Mouse (Mus musculus) fibroblast of lung, adult 2 months (primary cell): ENCODE results near the gene Egln1.

Source experiments
- DNase-seq: peaks from one replicate; pipeline ENCODE4 v3.0.0-alpha.2; 2011; ENCODE audit warnings: low read depth

Gene Egln1

DNA sequence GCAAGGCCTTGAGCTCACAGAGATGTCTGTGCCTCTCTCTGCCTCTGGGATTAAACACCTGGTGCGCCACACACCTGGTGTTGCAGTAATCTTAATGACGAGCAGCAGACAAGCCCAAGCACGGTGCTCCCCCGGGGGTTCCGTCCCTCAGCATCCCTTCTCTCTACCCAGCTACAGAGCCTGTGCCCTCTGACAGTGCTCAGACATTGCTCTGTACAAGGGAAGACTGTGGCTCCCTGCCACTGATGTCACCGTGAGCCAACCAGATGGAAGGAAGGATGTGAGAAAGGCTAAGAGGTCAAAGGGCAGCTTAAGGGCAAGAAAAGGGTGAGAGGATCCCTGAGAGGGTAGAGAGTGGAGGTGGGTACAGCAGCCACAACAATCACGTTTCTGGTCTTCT is 4.7 kb downstream of the Egln1 start:
- no peak for DNase-seq

DNA sequence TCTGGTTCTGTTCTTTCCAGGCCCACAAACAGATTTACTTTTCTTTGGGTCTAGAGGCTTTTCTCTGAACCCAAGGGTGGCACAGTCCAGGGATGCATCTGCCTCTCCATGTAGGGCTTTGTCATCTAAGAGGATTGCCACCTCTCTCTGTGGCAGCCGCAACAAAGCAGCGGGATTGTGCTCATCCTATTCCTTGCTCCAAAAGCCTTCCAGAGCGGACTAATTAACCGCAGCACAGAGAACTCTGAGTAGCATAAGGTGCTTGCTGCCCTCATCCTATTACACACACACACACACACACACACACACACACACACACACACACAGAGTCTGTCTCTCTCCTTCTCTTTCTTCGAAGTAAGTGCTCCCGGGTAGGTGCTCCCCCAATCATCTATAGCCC is 5.3 kb downstream of the Egln1 start:
- no peak for DNase-seq

DNA sequence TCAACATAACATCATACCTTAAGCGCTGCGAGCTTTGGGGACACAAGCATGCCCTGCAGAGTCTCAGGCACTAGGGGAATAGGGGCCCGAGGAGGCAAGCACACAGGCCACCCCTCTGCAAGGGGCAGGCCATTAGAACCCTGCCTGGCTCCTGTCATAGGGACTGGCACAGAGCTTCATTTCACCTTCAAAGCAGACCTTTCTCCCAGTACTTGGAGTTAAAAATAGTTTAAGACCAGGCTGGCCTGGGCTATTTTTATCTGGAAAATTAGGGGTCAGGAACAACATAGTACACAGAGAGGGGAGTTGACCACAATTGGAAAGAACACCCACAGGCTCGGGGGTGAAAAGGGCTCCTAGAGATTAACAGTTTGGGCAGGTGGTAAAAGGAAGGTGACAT is 11.8 kb downstream of the Egln1 start:
- no peak for DNase-seq

DNA sequence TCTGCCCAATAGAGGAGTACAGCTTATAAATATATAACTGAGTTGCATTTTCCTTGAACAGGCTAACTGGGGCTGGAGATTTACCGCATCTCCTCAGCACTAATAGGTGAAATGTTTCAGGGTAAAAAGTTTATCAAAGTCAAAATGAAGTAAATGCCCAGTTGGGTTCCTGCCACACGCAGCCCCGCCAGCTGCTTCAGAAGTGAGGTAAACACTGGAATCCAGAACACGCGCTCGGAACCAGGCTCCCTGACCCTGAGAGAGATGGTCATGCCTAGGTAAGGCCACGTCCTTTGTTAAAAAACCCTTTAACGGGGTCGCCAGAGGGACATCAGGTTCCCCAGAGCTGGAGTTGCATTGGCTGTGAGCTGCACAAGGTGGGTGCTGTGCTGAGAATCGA is 12.4 kb downstream of the Egln1 start:
- no peak for DNase-seq

DNA sequence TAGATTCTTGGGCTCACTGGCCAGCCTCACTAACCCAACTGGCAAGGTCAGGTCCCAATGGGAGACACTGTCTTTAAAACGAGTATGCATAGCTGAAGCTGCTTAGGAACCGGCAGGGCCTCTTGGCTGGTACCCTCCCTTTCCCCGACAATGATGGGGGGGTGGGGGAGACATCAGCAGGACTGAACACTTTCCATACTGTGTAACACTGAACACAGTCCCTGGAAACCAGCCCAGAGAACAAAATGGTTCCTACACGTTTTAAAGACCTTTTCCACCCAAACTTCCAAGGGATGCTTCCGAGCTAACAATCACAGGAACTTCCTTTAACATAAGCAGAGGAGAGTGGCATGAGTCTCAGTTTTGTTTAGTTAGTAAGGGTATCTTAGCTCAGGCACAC is 14.0 kb downstream of the Egln1 start:
- DNase-seq, result no peak

DNA sequence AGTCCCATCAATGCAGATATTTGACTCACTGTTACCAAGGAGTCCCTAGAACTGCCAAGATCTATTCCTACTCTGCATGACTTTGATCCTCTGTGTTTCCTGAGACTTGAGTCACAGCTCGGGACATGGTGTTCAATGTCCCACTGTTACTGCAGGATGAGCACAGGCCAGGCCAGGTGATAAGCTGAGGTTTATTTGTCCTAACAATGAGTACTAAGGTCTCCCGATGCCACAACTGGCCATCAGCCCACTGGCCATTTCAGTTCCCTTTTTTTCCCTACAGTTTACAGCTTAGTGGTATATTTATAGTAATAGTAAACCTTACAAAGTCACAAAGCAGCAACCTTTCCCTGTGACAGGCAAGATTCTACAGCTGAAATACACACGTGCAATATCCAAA is 16.7 kb downstream of the Egln1 start:
- DNase-seq, result no peak

DNA sequence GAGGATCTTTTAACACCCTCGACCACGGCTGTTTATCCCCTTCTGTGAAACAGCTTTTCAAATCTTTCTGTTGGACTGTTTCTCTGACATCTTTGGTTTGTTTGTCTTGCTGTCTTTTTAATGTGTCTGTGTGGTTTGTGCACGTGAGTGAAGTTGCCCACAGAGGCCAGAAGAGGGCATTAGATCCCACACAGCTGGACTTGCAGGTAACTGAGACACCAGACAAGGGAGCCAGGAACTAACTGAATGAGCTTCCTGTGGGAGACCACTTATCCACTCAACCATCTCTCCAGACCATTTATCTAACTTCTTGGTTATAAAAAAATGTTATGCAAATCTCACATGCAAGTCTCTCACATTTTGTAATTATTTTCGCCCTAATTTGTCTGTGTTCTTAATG is 18.5 kb downstream of the Egln1 start:
- DNase-seq, result no peak

DNA sequence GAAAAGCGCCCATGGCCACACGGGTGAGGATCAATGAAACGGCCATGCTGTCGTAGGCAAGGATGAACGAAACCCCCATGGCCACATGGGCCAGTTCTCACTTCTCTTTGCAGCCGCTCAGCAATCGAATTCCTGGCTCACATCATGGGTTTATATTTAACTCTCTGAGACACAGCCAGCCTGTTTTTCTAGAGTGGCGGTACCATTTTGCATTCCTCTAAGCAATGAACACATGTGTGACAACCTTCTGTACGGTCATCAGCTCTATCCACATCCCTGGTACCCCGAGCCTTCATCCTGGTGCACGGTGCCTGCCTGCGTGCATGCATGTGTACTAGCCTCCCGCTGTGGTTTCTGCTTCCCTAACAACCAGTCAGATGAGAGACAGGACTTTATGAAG is 19.0 kb downstream of the Egln1 start:
- no peak for DNase-seq

- no peak for DNase-seq
Measured at GRCm38 (mm10) chr8:124929006-124929405, 20.1 kb downstream of the Egln1 start.

- DNase-seq, result peak; percentile 100
Measured at GRCm38 (mm10) chr8:124926351-124926771, 22.8 kb downstream of the Egln1 start.

GRCm38 (mm10) chr8:124925544-124926266 is 23.4 kb downstream of the Egln1 start:
- DNase-seq, result no peak

GRCm38 (mm10) chr8:124923971-124924652 is 25.0 kb downstream of the Egln1 start:
- no peak for DNase-seq

DNA sequence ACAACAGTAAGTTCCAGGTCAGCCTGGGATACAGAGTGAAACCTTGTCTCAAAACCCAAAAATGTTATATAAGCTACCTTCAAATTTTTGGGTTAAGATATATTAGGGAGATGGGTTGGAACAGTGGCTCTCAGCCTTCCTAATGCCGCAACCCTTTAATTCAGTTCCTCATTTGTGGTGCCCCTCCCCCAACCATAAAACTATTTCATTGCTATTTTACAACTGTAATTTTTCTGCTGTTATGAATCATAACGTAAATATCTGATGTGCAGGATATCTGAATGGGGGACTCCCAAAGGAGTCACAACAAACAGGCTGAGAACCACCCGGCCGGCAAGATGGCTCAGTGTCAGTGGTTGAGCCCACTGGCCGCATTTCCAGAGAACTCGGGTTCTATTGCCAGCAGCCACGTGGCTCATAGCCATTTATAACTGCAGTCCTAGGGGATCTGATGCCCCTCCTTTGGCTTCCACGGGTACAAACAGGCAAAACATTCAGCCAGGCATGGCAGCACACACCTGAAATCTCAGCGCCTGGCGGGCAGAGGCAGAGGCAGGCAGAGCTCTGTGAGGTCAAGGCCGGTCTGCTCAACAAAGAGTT is 26.5 kb downstream of the Egln1 start:
- DNase-seq, result no peak

DNA sequence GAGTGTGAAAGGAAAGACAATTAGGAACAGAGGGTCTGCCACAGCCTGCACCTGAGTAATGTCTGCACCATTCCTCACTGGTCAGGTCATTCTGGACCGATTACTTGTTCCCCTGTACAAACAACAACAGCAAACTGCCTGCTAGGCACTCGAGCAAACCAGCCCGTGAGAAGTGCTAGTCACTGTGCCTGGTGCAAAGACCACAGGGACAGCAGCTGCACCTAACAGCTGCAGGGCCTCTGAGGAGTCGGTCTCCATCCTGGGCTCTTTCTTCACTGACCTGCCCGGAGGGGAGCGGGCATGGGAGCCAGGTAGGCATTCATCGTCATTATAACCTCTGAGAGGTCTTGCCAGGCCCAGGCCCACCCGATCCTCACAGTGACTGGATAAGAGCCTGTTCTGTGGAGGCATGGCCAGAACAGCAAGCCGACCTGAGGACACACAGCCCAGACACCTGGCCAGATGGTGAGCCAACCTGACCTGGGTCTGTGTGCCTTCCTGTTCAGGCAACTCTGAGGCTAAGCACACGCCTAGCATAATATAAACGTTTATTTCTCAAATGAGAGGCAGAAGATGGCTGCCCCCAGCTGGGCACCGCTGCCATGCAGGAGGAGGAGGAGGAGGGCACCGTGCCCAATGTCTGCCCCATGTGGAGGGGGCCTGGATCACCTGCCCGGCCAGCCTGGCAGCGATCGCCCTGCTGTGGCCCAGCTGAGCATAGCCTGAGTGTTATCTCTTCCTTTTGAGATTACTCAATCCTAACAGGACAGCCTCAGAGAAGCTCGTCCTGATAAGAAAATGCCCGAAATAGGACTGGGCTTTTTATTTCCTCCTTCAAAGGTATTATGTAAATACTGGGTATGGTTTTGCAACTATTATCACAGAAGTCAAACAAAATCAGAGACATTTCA is 27.5 kb downstream of the Egln1 start:
- no peak for DNase-seq

- DNase-seq, result no peak
Measured at GRCm38 (mm10) chr8:124917741-124918484, 31.2 kb downstream of the Egln1 start.

- no peak for DNase-seq
Measured at GRCm38 (mm10) chr8:124914061-124914460, 35.1 kb downstream of the Egln1 start.

- no peak for DNase-seq
Measured at GRCm38 (mm10) chr8:124911938-124912872, 36.9 kb downstream of the Egln1 start.

DNA sequence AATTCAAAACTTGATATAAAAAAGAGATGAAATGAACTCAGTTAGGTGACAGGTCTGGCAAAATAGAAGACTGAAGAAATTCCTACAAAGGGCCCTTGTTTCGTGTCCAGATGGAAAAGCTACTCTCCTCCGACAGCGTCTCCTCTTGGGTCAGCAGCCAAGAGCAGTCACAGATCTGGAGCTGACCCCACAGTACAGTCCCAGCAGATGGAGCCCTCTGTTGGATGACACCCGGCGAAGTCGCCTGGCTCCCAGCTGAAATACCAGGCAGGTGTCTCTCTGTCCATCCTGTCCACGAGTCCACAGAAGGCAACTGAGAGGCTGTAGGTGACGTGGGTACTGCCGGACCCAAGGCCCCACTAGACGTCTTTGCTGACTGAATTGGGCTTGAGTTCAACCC is 38.8 kb downstream of the Egln1 start:
- DNase-seq, result no peak

- no peak for DNase-seq
Measured at GRCm38 (mm10) chr8:124909936-124910335, 39.2 kb downstream of the Egln1 start.

GRCm38 (mm10) chr8:124905482-124905881 is 43.6 kb downstream of the Egln1 start:
- DNase-seq, result no peak
